Mouse (Mus musculus) CH12.LX (cell line): ENCODE measurements at regions not wholly inside any gene's neighbourhood (a gene's known extent, or its start where the extent isn't known, plus 50 kb on each side); places are given as distances from the start of the nearest gene placed in this dataset.
A peak's percentile ranks its signal among the peaks of the same experiment; 100 is the strongest.
"Not testable (repeated sequence)": the region's sequence is repeated elsewhere in the genome, so short reads cannot be mapped to it uniquely, and the experiment has no call there.

Source experiments
- DNase-seq: peaks from one replicate; pipeline ENCODE4 v3.0.0-alpha.2; 2013; ENCODE audit errors: extremely low read depth
- H3K27ac ChIP-seq: 2 replicates; pipeline ENCODE4 v1.5.1; 2012; ENCODE audit warnings: low read depth, mild to moderate bottlenecking, control low read depth, moderate library complexity; ENCODE audit not compliant: insufficient read depth
- H3K27me3 ChIP-seq: replicated peaks from 2 replicates; pipeline ENCODE3; 2012; ENCODE audit warnings: inconsistent platforms
- H3K36me3 ChIP-seq, 2 experiments: replicated peaks in 1 of 2; 2 replicates each; pipeline versions ENCODE3 to v1.6.1; 2012; ENCODE audit warnings: inconsistent platforms in 1 of 2, low read length in 1 of 2, mild to moderate bottlenecking in 1 of 2, mixed read lengths in 1 of 2, moderate library complexity in 1 of 2; ENCODE audit not compliant: control insufficient read depth in 1 of 2, insufficient read depth in 1 of 2
- H3K4me1 ChIP-seq, 2 experiments: 2 replicates each; pipeline ENCODE4 v1.6.1; 2012; ENCODE audit warnings: inconsistent platforms in 1 of 2, moderate library complexity in 1 of 2; ENCODE audit not compliant: insufficient read depth in 2 of 2, control insufficient read depth in 1 of 2
- H3K4me2 ChIP-seq: 2 replicates; pipeline ENCODE4 v1.6.1; 2012; ENCODE audit warnings: low read depth, mild to moderate bottlenecking, control low read depth; ENCODE audit not compliant: poor library complexity, insufficient read depth, severe bottlenecking
- H3K4me3 ChIP-seq, 3 experiments: fragments of 150-350 bp in 1 of 3; sonication (generic) in 1 of 3; replicated peaks in 1 of 3; 2 replicates each; pipeline versions ENCODE3 to v1.5.1; 2011 to 2012; ENCODE audit warnings: low read depth in 2 of 3, low read length in 2 of 3, mild to moderate bottlenecking in 2 of 3, moderate library complexity in 2 of 3, control low read depth in 1 of 3, improper control_type of control experiment in 1 of 3, inconsistent platforms in 1 of 3, mixed read lengths in 1 of 3; ENCODE audit not compliant: poor library complexity in 1 of 3
- H3K79me2 ChIP-seq: replicated peaks from 2 replicates; pipeline ENCODE4 v1.6.1; 2012; ENCODE audit warnings: mild to moderate bottlenecking, moderate library complexity; ENCODE audit not compliant: control insufficient read depth, poor library complexity, insufficient read depth, severe bottlenecking; ENCODE audit errors: extremely low read depth
- H3K9ac ChIP-seq: 2 replicates; pipeline ENCODE4 v1.6.1; 2012; ENCODE audit warnings: low read depth, mild to moderate bottlenecking, control low read depth, moderate library complexity; ENCODE audit not compliant: insufficient read depth
- H3K9me3 ChIP-seq: replicated peaks from 2 replicates; pipeline ENCODE3; 2012; ENCODE audit warnings: low read length, inconsistent platforms, mixed read lengths
- CHD1 ChIP-seq: IDR thresholded peaks from 2 replicates; pipeline ENCODE4 v1.6.1; 2012; ENCODE audit warnings: low read depth, low read length, improper control_type of control experiment, inconsistent platforms
- EP300 ChIP-seq: IDR thresholded peaks from 2 replicates; pipeline ENCODE4 v1.6.1; 2011; ENCODE audit warnings: low read length, improper control_type of control experiment
- HCFC1 ChIP-seq: IDR thresholded peaks from 2 replicates; pipeline ENCODE4 v1.6.1; 2012; ENCODE audit warnings: low read depth, mild to moderate bottlenecking, inconsistent platforms, low read length, improper control_type of control experiment
- JUN ChIP-seq: IDR thresholded peaks from 2 replicates; pipeline ENCODE4 v1.6.1; 2011; ENCODE audit warnings: low read depth, mild to moderate bottlenecking, low read length, improper control_type of control experiment, moderate library complexity; ENCODE audit not compliant: insufficient read depth
- JUND ChIP-seq: conservative IDR thresholded peaks from 2 replicates; pipeline ENCODE4 v1.6.1; 2011; ENCODE audit warnings: low read depth, low read length, improper control_type of control experiment
- MAFK ChIP-seq: IDR thresholded peaks from 2 replicates; pipeline ENCODE4 v1.6.1; 2011; ENCODE audit warnings: low read length, improper control_type of control experiment; ENCODE audit not compliant: insufficient replicate concordance
- MAX ChIP-seq: IDR thresholded peaks from 2 replicates; pipeline ENCODE4 v1.6.1; 2011; ENCODE audit warnings: low read length, improper control_type of control experiment
- MAZ ChIP-seq: IDR thresholded peaks from 2 replicates; pipeline ENCODE4 v1.6.1; 2012; ENCODE audit warnings: low read depth, mild to moderate bottlenecking, inconsistent platforms, low read length, improper control_type of control experiment, moderate library complexity
- MEF2A ChIP-seq: IDR thresholded peaks from 2 replicates; pipeline ENCODE4 v1.6.1; 2014; ENCODE audit warnings: low read depth, mild to moderate bottlenecking, inconsistent platforms, low read length, improper control_type of control experiment, borderline replicate concordance
- NRF1 ChIP-seq: IDR thresholded peaks from 2 replicates; pipeline ENCODE4 v1.6.1; 2014; ENCODE audit warnings: low read depth, mild to moderate bottlenecking, inconsistent platforms, low read length, improper control_type of control experiment, moderate library complexity
- POLR2A ChIP-seq: IDR thresholded peaks from 2 replicates; pipeline ENCODE4 v1.6.1; 2011; ENCODE audit warnings: low read depth, mild to moderate bottlenecking, improper control_type of control experiment, low read length
- SIN3A ChIP-seq: IDR thresholded peaks from 2 replicates; pipeline ENCODE4 v1.6.1; 2012; ENCODE audit warnings: low read length, improper control_type of control experiment, inconsistent platforms
- SMC3 ChIP-seq: IDR thresholded peaks from 2 replicates; pipeline ENCODE4 v1.6.1; 2011; ENCODE audit warnings: low read depth, low read length, improper control_type of control experiment
- UBTF ChIP-seq: IDR thresholded peaks from 2 replicates; pipeline ENCODE4 v1.6.1; 2012; ENCODE audit warnings: low read depth, mild to moderate bottlenecking, inconsistent platforms, low read length, improper control_type of control experiment, moderate library complexity
- USF2 ChIP-seq: conservative IDR thresholded peaks from 2 replicates; pipeline ENCODE4 v1.6.1; 2011; ENCODE audit warnings: low read depth, low read length, improper control_type of control experiment
- ZC3H11A ChIP-seq: IDR thresholded peaks from 2 replicates; pipeline ENCODE4 v1.6.1; 2012; ENCODE audit warnings: low read depth, mild to moderate bottlenecking, inconsistent platforms, low read length, improper control_type of control experiment
- ZNF384 ChIP-seq: IDR thresholded peaks from 2 replicates; pipeline ENCODE4 v1.6.1; 2012; ENCODE audit warnings: low read depth, low read length, improper control_type of control experiment, inconsistent platforms
- dilution Hi-C: fragments of 300-500 bp; cut with MboI; formaldehyde crosslinking; loops from 2 replicates; pipeline ENCODE4 v1.14.3; 2020; ENCODE audit warnings: low sequenced_read_pairs; ENCODE audit not compliant: extremely low pct_unique_long_range_greater_than_20kb, extremely low pct_ligation_motif_present
- in situ Hi-C: fragments of 300-500 bp; cut with MboI; formaldehyde crosslinking; loops from 3 replicates; pipeline ENCODE4 v1.14.3; 2019; ENCODE audit warnings: low sequenced_read_pairs, low pct_ligation_motif_present, low pct_unique_long_range_greater_than_20kb, mixed read lengths

DNA sequence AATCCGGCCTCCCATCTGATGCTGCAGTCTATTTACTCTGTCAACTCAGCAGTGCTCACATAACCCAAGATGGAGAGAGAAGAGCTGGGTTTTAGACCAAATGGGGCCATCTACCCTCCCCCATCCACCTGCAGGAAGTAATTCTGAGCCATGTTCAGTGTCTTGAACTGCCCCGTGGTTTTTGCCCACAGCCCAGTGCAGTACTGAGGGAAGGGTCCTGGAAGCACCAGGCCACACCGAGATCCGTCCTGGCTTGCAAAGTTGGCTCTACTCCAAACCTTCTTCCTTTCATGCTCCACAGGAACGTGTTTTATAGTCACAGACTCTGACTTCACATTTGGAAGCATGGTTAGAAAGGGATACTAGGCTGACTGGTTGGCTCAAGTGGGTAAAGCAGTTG lies 80.0 kb upstream of the Gm5148 start:
- Histone ChIP-seq H3K27me3 (no peaks in the 10 kb centered on the region), H3K4me3 (no peak overlapping the region), H3K4me1 (peaks cover 3 to 19% of the 10 kb centered on the region in 2 experiments), H3K36me3 (no peaks in the 10 kb centered on the region), H3K27ac (no peak overlapping the region), H3K9ac (no peak overlapping the region), H3K4me2 (no peak overlapping the region), H3K9me3 (peaks cover 2% of the 10 kb centered on the region), H3K79me2 (no peaks in the 10 kb centered on the region)
- in situ Hi-C loops = no loop called here
- peak; percentile 7 for DNase-seq
- TF ChIP-seq ZNF384 (no peak), SIN3A (no peak), HCFC1 (no peak)
- dilution Hi-C loops = no loop called here

GRCm38 (mm10) chr3:37803781-37804180 lies 79.5 kb upstream of the Gm5148 start:
- peaks cover 3 to 19% of the 10 kb centered on the region in 2 experiments for H3K4me1 ChIP-seq
- in situ Hi-C loops, dilution Hi-C loops, H3K27me3 ChIP-seq, H3K4me2 ChIP-seq, H3K9me3 ChIP-seq, H3K9ac ChIP-seq, H3K27ac ChIP-seq, H3K79me2 ChIP-seq, H3K4me3 ChIP-seq, H3K36me3 ChIP-seq, DNase-seq: not testable (repeated sequence)

GRCm38 (mm10) chr3:37801551-37801950 lies 77.3 kb upstream of the Gm5148 start:
- DNase-seq = no peak
- in situ Hi-C loops = no loop called here
- TF ChIP-seq JUND (no peak), UBTF (no peak), JUN (no peak), NRF1 (no peak)
- Histone ChIP-seq H3K27me3 (no peaks in the 10 kb centered on the region), H3K4me3 (no peak overlapping the region), H3K4me1 (peaks cover 3 to 19% of the 10 kb centered on the region in 2 experiments), H3K36me3 (no peaks in the 10 kb centered on the region), H3K4me2 (no peak overlapping the region), H3K9ac (no peak overlapping the region), H3K27ac (no peak overlapping the region), H3K79me2 (no peaks in the 10 kb centered on the region), H3K9me3 (no peaks in the 10 kb centered on the region)
- dilution Hi-C loops = no loop called here

- Histone ChIP-seq H3K4me3 (no peak overlapping the region), H3K36me3 (no peaks in the 10 kb centered on the region), H3K27ac (no peak overlapping the region), H3K27me3 (no peaks in the 10 kb centered on the region), H3K4me2 (no peak overlapping the region), H3K79me2 (no peaks in the 10 kb centered on the region), H3K9me3 (no peaks in the 10 kb centered on the region), H3K9ac (no peak overlapping the region), H3K4me1 (peaks cover 0 to 10% of the 10 kb centered on the region in 2 experiments; a peak in 2 of 4 replicates)
- DNase-seq = no peak
- dilution Hi-C loops (no loop called here), in situ Hi-C loops (no loop called here)
- TF ChIP-seq CHD1 (no peak), HCFC1 (no peak), USF2 (no peak), UBTF (no peak), SMC3 (no peak), ZC3H11A (no peak), MAZ (no peak), MAFK (no peak), EP300 (no peak), POLR2A (no peak), MAX (no peak), MEF2A (no peak)
Observed at GRCm38 (mm10) chr3:37799809-37800208, 75.5 kb upstream of the Gm5148 start.
